Mouse (Mus musculus) liver, embryonic 16.5 days (tissue): ENCODE measurements around the gene Med27. TPM values are rescaled to one million over a fixed set of nuclear protein-coding genes. Genes with fewer than 3 reads are reported as not detected.

Source experiments
- ATAC-seq: fragments of 200-750 bp; cut with Nextera tagmentation; 2 replicates; pipeline ENCODE4 v1.8.0; 2017; ENCODE audit warnings: low read depth, mild to moderate bottlenecking, moderate number of reproducible peaks, moderate library complexity
- H3K27ac ChIP-seq: fragments of 300-500 bp; sonication (generic); 2 replicates; pipeline ENCODE4 v1.5.1; 2014; ENCODE audit warnings: mild to moderate bottlenecking, low read length
- H3K27me3 ChIP-seq: fragments of 300-500 bp; sonication (generic); 2 replicates; pipeline ENCODE4 v1.6.1; 2014; ENCODE audit warnings: low read depth, low read length, mixed read lengths; ENCODE audit not compliant: control insufficient read depth, insufficient read depth
- H3K36me3 ChIP-seq: fragments of 300-500 bp; sonication (generic); 2 replicates; pipeline ENCODE4 v1.6.1; 2014; ENCODE audit warnings: mild to moderate bottlenecking; ENCODE audit not compliant: control insufficient read depth, insufficient read depth
- H3K4me1 ChIP-seq: fragments of 300-500 bp; sonication (generic); 2 replicates; pipeline ENCODE4 v1.6.1; 2014; ENCODE audit warnings: low read depth, low read length, mixed read lengths; ENCODE audit not compliant: control insufficient read depth
- H3K4me2 ChIP-seq: fragments of 300-500 bp; sonication (generic); 2 replicates; pipeline ENCODE4 v1.6.1; 2014; ENCODE audit warnings: low read depth, low read length, mixed read lengths
- H3K4me3 ChIP-seq: fragments of 300-500 bp; sonication (generic); 2 replicates; pipeline ENCODE4 v1.5.1; 2014; ENCODE audit warnings: low read depth, mild to moderate bottlenecking, low read length
- H3K9ac ChIP-seq: fragments of 300-500 bp; sonication (generic); 2 replicates; pipeline ENCODE4 v1.6.1; 2014; ENCODE audit warnings: low read depth, low read length
- H3K9me3 ChIP-seq: fragments of 300-500 bp; sonication (generic); replicated peaks from 2 replicates; pipeline ENCODE4 v1.6.1; 2016; ENCODE audit warnings: low read length; ENCODE audit not compliant: control insufficient read depth
- WGBS: fragments of 180-500 bp; shearing (Covaris S2); extraction: QIAGEN DNeasy Blood & Tissue Kit; methylation state at CpG from one replicate; pipeline ENCODE4 v1.1.7; 2014; ENCODE audit not compliant: insufficient replicate concordance; 5-methylcytosine and 5-hydroxymethylcytosine counted together
- polyA plus RNA-seq: library from polyadenylated mRNA; unstranded; fragments of >200 nt; fragmentation: Nextera tagmentation; extraction: Ambion mirVana; gene quantifications from 2 replicates; pipeline ENCODE4 v1.2.1, GENCODE M21; 2015

Med27 gene
- polyA plus RNA-seq, 1 experiment from 2014 or later, result 14.1 TPM

GRCm38 (mm10) chr2:29561468-29561867 is 214.8 kb downstream of the Med27 start:
- 63% methylated on average over 4 of the region's 4 CpGs for WGBS
- Histone ChIP-seq H3K4me2 (no peak overlapping the region), H3K9me3 (no peaks in the 10 kb centered on the region), H3K27ac (no peak overlapping the region), H3K9ac (no peak overlapping the region), H3K4me1 (no peaks in the 10 kb centered on the region), H3K4me3 (no peak overlapping the region), H3K27me3 (no peaks in the 10 kb centered on the region), H3K36me3 (no peaks in the 10 kb centered on the region)
- ATAC-seq, result no peak

GRCm38 (mm10) chr2:29563986-29564385 is 217.4 kb downstream of the Med27 start:
- Histone ChIP-seq H3K27ac (no peak overlapping the region), H3K9me3 (no peaks in the 10 kb centered on the region), H3K9ac (no peak overlapping the region), H3K36me3 (no peaks in the 10 kb centered on the region), H3K4me2 (no peak overlapping the region), H3K27me3 (no peaks in the 10 kb centered on the region), H3K4me3 (no peak overlapping the region), H3K4me1 (no peaks in the 10 kb centered on the region)
- ATAC-seq, result no peak
- 66% methylated on average over 7 of the region's 7 CpGs for WGBS

GRCm38 (mm10) chr2:29565570-29566433 is 219.2 kb downstream of the Med27 start:
- WGBS, result 25% methylated on average over 16 of the region's 17 CpGs
- H3K27ac ChIP-seq, result no peak overlapping the region
- ATAC-seq, result no peak

GRCm38 (mm10) chr2:29571921-29572700 is 225.5 kb downstream of the Med27 start:
- no peak for ATAC-seq
- no peaks in the 10 kb centered on the region for H3K4me1 ChIP-seq
- no peaks in the 10 kb centered on the region for H3K9me3 ChIP-seq

More at GRCm38 (mm10) chr2:29565570-29566433, 219.2 kb downstream of the Med27 start:
- Histone ChIP-seq H3K4me1 (no peaks in the 10 kb centered on the region), H3K4me2 (no peak overlapping the region), H3K27me3 (no peaks in the 10 kb centered on the region), H3K4me3 (no peak overlapping the region), H3K36me3 (no peaks in the 10 kb centered on the region), H3K9me3 (no peaks in the 10 kb centered on the region), H3K9ac (no peak overlapping the region)

GRCm38 (mm10) chr2:29572811-29573427 is 226.3 kb downstream of the Med27 start:
- ATAC-seq, result no peak
- Histone ChIP-seq H3K4me2 (no peak overlapping the region), H3K4me1 (no peaks in the 10 kb centered on the region), H3K27ac (no peak overlapping the region), H3K36me3 (no peaks in the 10 kb centered on the region), H3K9ac (no peak overlapping the region), H3K9me3 (no peaks in the 10 kb centered on the region), H3K27me3 (no peaks in the 10 kb centered on the region), H3K4me3 (no peak overlapping the region)
- 56% methylated on average over 5 of the region's 5 CpGs for WGBS

More at GRCm38 (mm10) chr2:29571921-29572700, 225.5 kb downstream of the Med27 start:
- no peaks in the 10 kb centered on the region for H3K36me3 ChIP-seq
- no peak overlapping the region for H3K9ac ChIP-seq
- H3K27ac ChIP-seq, result no peak overlapping the region
- no peak overlapping the region for H3K4me2 ChIP-seq
- H3K27me3 ChIP-seq, result no peaks in the 10 kb centered on the region
- WGBS, result 37% methylated on average over 9 of the region's 9 CpGs
- no peak overlapping the region for H3K4me3 ChIP-seq

GRCm38 (mm10) chr2:29573591-29573990 is 227.0 kb downstream of the Med27 start:
- Histone ChIP-seq H3K4me2 (no peak overlapping the region), H3K4me1 (no peaks in the 10 kb centered on the region), H3K4me3 (no peak overlapping the region), H3K27ac (no peak overlapping the region), H3K9ac (no peak overlapping the region), H3K9me3 (no peaks in the 10 kb centered on the region), H3K36me3 (no peaks in the 10 kb centered on the region), H3K27me3 (no peaks in the 10 kb centered on the region)
- no peak for ATAC-seq
- WGBS, result 9% methylated on average over 5 of the region's 5 CpGs

- no peaks in the 10 kb centered on the region for H3K27me3 ChIP-seq
- no peaks in the 10 kb centered on the region for H3K4me1 ChIP-seq
- WGBS, result 45% methylated on average over 11 of the region's 11 CpGs
- no peak for ATAC-seq
- no peak overlapping the region for H3K27ac ChIP-seq
- no peaks in the 10 kb centered on the region for H3K36me3 ChIP-seq
- H3K9ac ChIP-seq, result no peak overlapping the region
- H3K9me3 ChIP-seq, result no peaks in the 10 kb centered on the region
- H3K4me3 ChIP-seq, result no peak overlapping the region
- no peak overlapping the region for H3K4me2 ChIP-seq
Measured at GRCm38 (mm10) chr2:29574187-29574586, 227.6 kb downstream of the Med27 start.
